Mouse (Mus musculus): ENCODE measurements at regions not wholly inside any gene's neighbourhood (a gene's known extent, or its start where the extent isn't known, plus 50 kb on each side); places are given as distances from the start of the nearest gene placed in this dataset.

DNA sequence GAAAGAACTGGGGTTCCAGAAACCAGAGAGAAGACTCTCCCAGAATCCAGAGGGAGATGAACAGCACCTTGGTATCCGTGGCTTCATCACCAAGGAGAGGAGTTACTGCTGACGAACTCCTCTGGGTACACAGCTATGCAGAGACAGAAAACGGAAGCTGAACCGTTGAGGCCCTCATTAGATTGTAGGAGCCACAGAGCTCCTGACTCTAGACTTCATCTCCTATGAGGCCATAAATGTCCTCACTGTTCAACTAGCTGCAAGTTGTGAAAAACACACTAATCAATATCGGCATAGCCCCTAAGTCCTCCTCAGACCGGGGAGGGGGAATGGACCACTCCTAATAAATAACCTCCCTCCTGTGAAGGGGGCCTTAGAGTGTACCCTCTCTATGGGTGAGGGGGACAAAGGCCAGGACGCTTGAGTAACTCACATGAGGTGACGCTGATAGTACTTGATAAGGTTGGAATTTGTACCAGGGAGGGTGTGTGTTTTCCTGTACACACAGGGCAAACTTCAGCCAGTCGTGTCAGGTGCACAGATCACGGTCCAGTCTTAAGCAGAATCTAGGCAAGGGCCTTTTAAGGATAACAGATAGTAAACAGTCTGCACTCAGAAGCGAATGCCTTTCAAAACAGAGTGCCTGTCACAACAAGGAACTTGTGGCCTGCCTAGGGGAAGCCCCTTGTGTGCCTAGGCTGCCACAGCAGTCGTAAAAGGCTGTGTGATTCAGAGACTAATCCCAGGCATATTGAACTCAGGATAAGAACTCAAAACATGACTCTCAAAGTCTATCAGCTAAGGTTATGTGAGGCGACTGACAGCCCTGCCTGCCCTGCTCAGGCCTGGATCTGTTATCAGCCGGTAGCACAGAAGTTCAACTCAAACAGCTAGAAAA is 104.2 kb downstream of the Dyrk2 start:
- no peak for DNase-seq (ENCODE audit: low spot score)

DNA sequence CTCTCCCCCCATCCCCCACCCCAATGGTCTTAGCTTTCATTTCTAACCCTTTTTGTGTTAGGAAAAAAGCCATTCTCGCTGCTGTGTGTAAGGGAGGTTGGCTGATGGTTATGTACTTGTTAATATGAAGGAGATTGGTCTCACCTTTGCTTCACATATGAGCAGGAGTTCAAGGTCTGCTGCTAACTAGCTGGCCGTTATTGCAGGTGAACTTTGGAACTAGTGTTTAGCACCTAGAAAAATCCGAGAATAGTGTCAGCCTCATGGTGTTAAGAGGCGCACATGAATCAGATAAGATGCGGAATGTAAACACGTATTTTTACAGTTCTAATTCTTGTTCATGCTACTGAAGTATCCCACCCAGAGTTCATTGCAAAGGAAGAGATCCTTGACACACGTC is 103.2 kb downstream of the Dyrk2 start:
- no peak for DNase-seq (ENCODE audit: low spot score)

DNA sequence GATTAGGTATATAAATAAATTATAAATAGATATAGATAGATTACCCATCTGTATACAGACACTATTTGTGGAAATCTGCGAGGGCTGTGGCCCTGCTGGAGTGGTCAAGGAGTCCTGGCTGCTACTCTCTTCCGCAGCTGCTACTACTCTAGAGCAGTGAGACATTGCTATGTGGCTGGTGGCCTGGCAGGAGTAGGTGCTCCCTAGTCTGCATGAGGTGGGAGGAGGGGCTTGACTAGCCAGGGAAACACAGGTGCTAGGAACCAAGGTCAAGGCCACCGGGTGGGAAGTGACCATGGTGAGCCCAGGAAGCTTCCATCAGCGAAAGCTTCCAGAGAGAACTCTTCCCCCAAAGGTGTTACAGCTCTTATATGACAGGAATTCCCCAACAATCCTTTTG is 100.3 kb downstream of the Dyrk2 start:
- no peak for DNase-seq (ENCODE audit: low spot score)

DNA sequence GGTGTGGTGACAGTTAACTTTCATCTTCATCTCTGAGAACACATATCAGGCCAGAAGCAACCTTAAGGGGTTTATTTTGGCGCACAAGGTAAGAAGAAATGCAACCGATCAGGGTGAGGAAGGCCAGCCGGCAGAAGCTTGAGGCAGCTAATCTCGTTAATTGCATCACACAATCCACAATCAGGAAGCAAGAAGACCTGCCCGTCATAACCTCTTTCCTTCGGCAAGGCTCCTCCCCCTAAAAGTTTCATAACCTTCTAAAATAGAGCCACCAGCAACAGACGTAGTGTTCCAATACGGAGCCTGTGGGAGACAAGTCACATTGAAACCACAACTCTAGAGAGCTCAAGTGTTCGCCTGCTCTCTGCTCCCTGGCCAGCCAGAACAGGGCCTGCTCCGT is 91.4 kb downstream of the Dyrk2 start:
- no peak for DNase-seq (ENCODE audit: low spot score)

DNA sequence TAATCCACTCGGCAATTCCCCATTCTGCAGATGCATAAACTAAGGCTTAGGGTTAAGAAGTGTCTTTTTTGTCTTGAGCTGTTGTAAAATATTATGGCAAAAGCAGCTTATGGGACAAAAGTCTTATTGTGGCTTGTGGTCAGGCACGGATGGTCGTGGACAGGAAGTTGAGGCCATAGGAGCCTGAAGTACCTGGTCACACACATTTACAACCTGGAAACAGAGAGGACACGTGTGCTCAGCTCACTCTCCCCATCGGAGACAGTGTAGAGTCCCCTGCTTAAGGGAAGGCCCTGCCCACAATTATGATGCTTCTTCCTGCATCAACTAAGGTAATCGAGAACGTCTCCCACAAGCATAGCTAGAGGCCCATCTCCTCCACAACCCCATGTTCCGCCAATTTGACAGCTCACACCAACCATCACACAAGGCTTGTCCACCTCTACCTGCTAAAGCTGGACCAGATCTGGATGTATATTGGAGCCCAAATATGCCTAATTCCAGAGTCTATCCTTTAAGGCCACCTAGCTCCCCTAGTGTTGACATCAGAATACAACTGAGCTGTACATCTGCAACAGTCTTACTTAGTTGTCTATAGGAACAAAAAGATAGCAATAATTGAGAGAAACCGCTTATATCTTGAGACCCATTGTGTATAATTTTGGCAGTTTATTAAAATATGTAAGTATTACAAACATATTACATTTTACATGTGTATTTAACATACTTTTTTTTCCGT is 89.0 kb downstream of the Dyrk2 start:
- DNase-seq (ENCODE audit: low spot score) = no peak

DNA sequence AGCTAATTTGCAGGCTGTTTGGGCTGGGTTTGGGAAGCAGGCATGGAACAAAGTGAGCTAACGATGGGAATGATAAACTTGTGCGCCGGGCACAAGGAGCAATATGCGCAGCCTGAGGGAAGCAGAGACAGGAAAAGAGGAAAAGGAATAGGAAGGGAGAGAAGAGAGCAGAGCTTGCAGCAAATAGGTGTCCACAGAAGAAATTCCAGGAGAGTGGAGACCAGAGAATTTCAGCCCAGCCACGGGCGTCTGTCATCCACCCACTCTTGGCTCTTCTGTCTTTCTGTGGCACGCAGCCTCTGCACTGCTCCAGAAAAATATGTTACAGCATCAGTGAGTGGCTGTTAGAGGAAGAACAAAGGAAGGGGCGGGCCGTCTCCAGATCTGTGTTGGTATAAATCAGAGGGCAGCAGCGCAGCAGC is 88.2 kb downstream of the Dyrk2 start:
- no peak for DNase-seq (ENCODE audit: low spot score)

DNA sequence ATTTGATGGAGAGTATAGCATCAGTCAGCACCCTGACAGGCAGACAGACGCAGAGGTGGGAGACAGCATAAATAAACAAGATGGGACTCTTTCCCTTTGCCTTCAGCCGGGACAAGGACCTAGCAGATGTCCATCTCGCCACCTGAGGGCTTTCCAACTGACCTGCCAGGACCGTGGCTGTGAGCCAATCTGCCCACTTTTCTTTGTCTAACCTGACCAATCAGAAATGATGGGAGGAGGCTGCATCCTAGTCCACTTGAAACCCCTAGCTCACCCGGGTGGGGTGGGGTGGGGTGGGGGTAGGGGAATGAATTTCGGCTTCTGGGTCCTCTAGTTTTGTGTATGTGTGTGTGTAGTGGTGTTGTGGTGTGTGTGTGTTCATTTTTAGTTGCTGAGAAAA is 87.4 kb downstream of the Dyrk2 start:
- no peak for DNase-seq (ENCODE audit: low spot score)

DNA sequence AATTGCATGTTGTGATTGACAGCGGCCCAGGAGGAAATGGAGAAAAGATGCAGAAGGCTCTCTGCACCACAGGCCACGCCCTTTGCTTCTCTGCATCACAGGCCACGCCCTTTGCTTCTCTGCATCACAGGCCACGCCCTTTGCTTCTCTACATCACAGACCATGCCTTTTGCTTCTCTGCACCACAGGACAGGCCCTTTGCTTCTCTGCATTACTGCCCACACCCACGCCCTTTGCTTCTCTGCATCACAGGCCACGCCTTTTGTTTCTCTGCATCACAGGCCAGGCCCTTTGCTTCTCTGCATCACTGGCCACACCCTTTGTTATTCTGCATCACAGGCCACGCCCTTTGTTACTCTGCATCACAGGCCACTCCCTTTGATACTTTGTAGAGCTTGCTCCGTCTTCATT is 82.7 kb downstream of the Dyrk2 start:
- DNase-seq (ENCODE audit: low spot score) = no peak

DNA sequence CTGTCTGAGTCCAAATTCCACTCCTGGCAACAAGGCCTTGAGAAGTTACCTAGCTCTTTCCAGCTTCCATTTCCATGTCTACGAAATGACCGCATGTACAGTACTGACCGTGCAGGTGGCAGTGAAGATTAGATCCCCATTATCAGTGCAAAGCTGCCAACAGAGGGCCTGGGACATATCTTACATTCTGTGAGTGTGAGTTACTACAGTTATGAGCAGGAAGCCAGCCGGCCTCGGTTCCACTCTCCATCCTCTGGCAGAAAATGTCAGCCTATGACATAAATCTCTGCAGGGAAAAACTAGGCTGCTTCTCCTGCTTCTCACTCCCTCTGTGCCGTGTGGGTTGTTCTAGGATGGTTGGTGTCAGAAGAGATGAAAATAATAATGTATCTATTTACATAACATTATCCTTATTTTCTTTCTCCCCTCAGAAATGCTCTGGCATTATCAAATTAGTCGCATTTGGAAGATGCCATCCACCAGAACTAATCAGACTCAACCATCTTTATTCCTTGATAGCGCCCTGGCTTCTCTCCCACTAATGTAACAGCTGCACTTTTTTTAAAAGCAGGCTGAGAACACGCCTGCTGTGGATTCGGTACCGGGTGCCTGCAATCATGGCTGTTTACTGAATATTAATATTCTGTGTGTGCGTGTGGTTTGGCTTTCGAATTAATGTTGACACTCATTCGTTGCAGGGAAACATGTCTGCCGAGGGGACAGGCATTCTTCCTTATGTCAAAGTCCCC is 77.5 kb downstream of the Dyrk2 start:
- DNase-seq (ENCODE audit: low spot score) = no peak

DNA sequence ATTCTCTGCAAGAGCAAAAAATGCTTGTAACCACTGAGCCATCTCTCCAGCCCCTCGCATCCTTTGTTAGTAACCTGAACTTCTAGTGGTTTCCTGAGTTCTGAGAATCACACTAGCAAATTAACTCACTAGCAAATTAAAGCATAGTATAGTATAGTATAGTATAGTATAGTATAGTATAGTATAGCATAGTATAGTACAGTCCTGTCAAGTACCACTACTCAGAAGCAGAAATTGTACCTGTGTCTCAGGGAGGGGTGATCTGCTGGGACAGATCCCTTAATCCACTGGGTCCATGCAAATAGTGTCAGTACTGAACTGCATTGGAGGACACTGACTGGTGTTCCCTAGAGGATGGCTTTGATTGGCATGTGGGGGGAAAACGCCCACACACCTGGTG is 76.2 kb downstream of the Dyrk2 start:
- no peak for DNase-seq (ENCODE audit: low spot score)

DNA sequence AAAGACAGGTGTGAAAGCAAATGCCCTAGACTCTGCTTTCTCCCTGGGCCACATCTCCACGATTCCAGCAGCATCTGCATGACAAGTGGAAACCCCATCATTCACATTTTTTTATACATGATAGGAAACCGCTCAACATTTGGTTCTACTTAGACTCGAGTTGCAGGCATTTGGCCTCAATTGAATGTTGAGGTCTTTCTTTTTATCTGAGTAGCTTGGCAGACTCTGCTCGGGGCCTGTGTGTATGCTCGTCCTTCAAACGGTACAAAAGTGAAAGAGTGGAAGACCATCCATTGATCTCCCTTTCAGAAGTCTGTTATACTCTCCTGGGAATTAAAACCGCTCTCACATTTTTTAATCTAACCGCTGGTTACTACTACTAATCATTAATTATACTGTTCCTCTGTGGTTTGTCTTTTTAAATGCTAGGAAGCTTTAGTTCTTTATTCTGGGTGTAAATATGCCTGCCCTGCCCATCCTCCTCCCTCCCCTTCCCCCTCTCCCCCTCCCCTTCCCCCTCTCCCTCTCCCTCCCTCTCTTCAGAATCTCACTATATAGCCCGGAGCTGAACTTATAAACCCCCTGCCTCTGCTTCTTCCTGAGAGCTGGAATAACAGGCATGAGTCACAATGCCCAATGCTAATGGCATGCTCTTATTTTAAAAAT is 75.5 kb downstream of the Dyrk2 start:
- no peak for DNase-seq (ENCODE audit: low spot score)

DNA sequence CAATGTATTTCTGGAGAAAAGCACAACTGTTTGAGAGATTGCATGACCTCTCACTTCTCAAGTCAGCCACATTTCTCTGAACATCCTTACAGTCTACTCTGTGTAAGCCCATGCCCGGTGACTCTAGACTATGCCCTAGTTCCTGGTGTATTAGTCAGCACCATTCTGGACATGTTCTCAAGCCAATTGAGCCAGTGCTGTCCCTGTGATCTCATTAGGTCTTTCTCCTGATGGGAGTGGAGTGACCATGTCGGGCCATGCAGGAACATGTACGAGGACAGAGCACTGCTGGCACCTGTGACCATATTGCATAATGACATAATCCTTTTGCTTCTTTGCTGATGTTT is 75.0 kb downstream of the Dyrk2 start:
- DNase-seq (ENCODE audit: low spot score) = no peak

DNA sequence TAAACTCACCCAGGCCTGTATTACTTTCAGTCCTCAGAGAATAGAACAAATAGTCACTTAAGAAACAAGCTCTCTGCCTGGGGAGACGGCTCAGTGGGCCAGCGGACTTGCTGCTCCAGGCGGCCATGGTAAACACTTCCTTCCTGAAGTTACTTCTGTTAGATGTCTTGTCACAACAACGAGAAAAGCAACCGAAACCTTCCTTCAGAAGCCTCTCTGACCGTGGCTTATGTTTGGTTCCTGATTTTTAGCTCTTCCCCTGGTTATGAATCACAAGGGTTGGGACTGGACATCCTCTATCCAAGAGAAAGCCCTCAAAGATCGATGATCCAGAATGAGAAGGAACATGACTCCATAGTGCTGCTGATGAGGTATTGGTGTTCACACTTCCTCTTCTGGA is 73.5 kb downstream of the Dyrk2 start:
- no peak for DNase-seq (ENCODE audit: low spot score)

DNA sequence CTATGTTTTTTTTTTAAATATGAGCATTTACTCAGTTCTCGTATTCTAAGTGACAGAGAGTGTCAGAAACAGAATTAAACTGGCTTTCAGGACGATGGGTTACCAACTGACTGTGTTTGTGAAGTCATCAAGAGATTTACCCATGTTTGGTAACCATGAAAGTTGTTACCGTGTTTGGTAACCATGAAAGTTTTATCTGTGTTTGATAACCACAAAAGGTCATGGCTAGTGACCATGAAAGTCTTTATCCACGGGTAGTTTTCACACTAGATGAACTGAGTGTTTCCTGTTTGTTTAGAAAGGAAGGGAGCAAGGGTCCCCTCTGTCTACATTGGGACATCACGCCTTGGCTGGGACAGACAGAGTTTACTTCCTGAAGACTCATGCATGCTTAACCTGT is 72.8 kb downstream of the Dyrk2 start:
- no peak for DNase-seq (ENCODE audit: low spot score)

DNA sequence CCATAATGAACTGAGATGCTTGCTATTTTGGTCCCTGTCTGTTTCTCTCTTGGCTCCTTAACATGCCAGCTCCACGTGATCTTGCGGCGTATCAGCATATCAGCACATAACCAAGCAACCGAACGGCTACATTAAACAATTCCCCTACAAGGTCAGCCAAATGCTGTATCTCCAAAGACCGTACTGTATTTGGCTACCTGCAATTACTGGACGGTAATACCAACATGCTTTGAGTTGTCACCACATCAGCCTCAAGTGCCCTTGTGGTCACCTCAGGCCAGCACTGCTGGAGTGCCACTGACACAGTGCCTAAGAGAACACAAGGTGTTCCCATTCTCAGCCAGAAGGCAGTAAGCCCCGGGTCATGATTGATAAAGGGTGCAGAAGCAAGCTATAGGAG is 70.2 kb downstream of the Dyrk2 start:
- no peak for DNase-seq (ENCODE audit: low spot score)

DNA sequence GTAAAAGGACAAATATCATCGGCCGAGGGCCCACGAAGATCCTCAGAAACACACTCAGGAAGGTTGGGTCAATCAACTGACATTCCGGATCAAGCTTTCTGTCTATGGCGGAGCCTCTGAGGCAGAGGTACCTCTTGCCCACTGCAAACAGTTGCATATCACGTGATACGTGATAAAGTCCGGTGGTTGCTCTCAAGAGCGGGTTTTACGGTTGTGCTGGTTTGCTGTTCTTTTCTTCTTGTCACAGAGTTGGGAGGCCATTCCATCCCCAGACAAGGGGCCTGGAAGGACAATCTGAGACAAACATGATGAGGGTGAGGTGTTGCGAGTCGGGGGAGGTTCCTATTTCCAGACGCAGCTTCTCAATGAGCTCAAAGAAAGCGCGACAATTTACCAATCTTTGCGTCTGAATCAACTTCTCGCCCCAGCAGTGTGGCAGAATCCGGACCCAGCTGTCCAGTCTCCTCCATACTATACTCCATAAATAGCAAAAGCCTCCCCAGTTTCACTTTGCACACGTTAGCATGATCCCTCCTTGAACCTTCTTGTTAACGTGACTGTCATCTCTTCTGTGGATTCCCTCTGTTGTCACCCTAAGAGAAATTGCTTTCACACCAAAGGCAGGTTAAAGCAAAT is 66.0 kb downstream of the Dyrk2 start:
- DNase-seq (ENCODE audit: low spot score) = no peak

DNA sequence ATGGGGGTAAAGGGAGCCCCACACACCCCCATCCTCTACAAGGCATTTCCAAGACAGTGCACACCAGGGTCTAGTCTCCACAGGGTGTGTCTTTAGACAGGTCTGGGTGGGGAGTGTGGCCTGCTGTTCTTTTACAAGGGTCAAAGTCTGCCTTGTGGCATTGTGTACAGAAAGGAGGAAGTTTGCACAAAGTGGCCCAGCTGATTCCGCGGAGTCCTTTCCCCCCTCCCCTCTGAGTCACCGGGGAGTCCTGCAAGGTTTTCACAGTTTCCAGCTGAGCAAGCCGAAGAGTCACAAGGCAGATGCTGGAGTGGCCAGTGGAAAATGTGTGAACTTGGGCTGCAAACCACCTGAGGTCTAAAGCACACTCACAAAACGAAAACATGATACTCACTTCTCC is 65.4 kb downstream of the Dyrk2 start:
- DNase-seq (ENCODE audit: low spot score) = no peak

Measured in urinary bladder, postnatal 10 days (tissue).